Mouse (Mus musculus): Measurements from ENCODE around the gene Trmt10c.

Trmt10c gene

DNA sequence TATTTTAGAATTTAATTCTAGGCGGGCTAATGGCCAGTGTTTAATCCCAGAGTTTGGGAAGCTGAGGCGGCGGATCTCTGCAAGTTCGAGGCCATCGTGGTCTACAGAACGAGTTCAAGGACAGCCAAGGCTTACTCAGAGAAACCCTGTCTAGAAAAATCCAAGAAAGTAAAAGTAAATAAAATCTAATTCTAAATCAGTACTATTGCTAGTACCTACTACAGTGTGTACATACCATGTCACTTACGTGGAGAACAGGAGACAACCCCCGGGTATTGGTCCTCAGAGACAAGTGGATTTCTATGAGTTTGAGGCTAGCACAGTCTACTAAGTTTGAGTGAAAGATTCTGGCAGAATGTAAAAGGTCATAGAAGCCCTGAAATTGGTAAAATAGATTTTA, 471 bp upstream of the Trmt10c start:
- DNase-seq (ENCODE audit: low spot score), result no peak

DNA sequence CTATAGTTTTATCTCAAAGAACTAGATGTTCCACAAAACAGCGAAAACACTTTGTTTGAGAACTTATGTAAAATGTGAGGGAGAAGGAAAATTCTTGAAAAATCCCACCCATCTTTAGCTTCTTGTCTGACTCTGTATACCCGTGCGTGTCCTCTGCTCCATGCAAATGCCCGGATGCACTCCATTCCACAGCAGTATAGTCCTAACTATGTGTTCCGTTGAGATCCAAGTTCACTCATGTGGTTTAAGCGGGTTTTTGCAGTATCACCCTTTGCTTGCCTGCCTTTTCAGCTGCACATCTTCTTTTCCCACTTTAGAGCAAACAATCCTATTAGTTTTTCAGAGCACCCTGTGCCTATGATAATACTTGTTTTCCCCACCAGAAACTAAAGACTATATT, 1.1 kb downstream of the Trmt10c start:
- no peak for DNase-seq (ENCODE audit: low spot score)

DNA sequence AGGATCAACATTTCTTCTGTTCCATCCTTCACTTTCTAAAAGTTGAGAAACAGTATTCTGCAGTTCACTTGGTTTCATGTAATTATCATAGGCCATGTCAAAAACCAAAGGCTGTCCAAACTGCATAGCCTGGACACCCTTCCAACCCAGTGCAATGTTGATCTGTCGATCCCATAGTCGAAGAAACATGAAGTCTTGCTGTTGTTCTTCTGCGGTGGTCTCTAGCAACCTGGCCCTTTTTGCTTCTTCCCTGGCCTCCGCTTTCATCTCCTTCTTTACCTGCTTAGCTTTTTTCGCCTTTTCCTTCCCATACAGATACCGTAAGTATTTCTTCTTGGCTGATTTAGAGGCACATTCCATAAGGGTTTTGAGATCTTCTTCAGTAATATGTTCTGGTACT, 3.1 kb downstream of the Trmt10c start:
- no peak for DNase-seq (ENCODE audit: low spot score)

DNA sequence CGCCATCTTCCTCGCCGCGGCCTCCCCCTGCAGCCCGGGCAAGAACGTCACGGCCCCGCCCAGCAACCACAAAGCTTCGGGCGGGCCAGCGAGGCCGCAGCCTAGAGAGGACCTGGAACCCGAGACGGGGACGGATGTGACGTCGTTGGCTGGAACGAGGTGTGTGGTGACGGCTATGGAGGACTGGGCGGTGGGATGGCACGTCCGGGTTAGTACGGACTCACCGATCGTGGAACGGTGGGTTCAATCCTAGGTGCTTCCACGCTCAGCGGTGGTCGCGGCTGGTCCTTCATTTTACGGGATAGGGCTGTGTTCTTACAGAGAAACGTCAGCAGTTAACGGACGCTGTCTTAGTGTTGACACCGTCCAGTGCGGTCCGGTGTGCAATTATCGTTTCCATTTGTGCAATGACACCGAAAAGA, 7.9 kb downstream of the Trmt10c start, which contains the start of gene Pcnp:
TSS of gene Pcnp (minus strand) at position 79 of the 422 bp plus-strand sequence.
- DNase-seq (ENCODE audit: low spot score), result peak; percentile 97

DNA sequence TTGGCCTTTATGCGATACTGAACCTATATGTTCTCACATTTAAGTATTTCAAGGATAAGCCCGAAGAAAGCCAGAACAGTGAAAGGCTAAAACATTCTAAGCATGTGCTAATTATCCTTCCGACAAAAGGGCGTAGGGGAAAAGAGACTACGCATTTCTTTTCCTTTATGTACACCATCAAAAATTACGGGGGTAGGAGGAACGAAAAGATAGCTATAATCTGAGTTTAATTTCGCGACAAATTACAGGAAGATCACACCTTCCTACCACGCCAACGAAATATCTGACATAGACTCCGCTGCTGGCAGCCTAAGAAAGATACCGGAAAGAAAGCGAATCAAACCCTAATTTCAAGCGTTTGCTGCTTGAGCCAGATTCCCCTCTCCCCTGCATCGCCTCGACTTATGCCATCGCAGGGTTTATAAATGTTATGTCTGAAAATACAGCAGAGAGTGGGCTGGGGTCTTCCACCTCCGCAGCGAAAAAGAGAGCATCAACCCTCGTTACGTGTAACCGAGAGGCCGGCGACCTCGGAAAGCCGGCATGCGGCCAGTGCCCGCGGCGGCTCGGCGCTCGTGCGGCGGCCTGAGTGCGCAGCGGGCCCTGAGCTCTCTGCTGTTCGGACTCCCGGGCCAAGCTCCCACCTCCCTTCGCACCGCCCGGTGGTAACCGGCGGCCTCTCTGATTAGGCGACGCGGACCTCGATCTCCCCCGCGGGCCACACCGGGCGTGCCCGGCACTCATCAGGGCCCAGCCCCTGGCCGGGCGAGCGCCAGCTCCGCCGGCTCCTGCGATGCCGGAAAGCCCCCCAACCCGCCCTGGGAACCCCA, 8.7 kb downstream of the Trmt10c start:
- DNase-seq (ENCODE audit: low spot score), result no peak

DNA sequence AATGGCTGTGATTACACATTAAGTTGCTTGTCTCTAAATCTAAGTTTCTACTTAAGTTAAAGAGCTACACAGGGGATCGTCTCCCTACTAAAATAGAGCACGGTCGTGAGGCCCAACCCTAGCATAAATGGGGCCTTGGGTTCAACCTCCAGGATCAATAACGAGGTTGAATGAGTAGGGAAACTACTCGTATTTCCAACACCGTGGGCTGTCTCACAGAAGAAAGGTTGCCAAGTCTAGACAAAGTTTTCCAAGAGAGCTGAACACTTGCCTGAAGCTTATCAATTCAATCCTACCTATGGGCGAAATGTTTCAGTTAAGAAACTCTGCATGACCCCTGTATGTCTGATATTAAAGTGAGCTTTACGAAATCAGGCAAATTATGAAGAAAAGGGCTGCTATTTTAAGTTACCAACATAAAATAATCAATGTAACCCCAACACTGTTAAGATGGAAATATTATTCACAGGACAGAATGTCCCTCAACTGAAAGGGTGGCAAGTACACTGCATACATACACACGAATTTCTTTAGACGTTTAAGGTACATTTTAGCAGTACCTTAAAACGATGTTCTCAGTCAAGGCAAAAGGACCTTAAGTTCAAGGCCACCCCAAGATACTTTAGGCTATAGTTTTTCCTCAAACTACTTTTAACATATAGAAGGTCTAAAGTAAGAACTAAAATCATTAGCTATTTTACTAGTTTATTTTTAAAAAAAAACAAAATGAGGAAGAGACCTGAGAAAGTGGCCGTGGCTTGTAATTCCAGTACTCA, 9.6 kb downstream of the Trmt10c start:
- DNase-seq (ENCODE audit: low spot score), result no peak

DNA sequence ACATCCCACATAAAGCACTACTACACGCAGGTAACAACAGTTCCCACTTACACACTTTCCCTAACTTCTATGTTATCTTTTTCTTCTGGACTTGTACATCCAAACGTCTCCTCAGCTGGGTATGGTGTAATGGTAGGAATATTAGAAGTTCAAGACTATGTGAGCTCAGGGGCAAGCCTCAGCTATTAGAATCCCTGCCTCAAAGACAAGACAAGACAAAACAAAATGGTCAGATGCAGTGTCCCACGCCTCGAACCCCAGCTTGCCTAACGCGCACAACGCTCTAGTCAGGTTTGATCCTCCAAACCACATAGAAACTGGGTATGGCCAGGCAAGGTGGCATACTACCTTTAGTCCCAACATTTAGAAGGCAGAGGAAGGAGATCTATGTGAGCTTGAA, 18.0 kb downstream of the Trmt10c start:
- DNase-seq (ENCODE audit: low spot score), result no peak

DNA sequence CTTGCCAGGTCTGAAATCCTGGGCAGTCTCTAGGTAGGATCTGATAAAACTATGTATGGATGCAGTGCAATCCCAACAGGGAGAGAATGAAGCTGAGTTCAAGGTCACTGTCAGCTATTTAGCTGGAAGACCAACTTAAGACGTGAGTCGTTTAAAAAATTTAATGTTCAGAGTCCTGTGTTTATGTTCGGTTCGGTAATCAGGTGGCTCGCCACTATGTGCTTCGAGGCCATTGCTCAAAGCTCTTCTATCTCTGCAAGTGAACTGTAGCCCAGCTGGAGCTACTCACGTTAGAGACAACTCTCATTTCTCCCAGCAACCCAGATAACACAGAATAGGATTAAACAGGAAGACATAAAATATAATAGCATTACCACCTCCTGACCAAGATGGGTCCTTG, 23.5 kb downstream of the Trmt10c start:
- DNase-seq (ENCODE audit: low spot score), result no peak

DNA sequence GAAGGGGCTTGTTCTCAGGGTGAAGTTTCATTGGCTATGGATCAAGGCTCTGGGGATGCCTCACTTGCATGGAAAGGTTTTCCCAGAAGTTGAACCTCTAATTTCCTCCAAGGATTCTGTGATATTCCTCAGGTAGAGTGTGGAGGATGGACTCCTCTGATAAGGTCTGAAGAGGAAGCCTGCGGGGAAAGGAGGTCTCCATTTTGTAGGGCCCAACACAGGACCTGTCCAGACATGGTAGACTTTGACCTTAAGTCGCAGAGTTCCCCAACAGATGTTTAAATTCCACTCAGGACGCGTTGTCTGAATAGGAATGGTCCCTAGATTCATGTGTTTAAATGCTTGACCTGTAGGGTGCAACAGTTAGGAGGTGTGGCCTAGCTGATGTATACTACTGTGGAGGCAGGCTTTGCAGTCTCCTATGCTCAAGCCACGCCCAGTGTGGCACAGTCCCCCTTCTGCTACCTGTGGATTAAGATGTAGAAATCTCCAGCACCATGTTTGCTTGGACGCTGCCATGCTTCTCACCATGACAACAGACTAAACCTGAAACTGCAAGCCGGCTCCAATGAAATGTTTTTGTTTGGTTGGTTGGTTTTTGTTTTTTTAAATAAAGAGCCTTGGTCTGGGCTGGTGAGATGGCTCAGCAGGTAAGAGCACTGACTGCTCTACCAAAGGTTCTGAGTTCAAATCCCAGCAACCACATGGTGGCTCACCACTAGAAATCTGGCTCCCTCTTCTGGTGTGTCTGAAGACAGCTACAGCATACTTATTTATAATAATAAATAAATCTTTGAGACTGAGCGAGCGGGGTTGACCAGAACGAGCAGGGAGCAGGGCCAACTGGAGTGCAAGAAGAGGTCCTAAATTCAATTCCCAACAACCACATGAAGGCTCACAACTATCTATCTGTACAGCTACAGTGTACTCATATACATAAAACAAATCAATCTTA, 24.6 kb downstream of the Trmt10c start:
- DNase-seq (ENCODE audit: low spot score), result no peak

DNA sequence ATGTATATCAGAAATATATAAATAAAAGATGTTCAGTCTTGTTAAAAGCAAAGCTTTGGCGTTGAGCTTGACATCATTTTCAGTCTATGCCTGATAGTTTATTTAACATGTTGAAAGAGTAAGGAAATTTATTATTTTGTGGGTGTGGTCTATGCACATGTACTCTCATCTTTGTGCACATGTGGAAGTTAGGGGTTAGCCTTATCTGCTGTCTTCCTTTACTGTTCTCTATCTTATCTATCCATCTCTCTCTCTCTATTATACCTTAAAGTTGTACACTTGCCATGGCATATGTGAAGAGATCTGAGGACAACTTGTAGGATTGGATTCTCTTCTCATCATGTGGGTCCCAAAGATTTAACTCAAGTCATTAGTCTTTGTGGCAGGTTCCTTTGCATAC, 28.8 kb downstream of the Trmt10c start:
- no peak for DNase-seq (ENCODE audit: low spot score)

DNA sequence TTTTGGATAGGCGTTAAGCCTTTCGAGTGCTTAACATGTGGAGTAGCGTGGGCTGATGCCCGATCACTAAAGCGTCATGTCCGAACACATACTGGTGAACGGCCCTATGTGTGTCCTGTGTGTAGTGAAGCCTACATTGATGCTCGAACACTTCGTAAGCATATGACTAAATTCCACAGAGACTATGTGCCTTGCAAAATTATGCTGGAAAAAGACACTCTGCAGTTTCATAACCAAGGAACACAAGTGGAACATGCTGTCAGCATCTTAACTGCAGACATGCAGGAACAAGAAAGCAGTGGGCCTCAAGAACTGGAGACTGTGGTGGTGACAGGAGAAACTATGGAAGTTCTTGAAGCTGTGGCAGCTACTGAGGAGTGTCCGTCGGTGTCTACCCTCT, 30.8 kb downstream of the Trmt10c start:
- DNase-seq (ENCODE audit: low spot score), result no peak

DNA sequence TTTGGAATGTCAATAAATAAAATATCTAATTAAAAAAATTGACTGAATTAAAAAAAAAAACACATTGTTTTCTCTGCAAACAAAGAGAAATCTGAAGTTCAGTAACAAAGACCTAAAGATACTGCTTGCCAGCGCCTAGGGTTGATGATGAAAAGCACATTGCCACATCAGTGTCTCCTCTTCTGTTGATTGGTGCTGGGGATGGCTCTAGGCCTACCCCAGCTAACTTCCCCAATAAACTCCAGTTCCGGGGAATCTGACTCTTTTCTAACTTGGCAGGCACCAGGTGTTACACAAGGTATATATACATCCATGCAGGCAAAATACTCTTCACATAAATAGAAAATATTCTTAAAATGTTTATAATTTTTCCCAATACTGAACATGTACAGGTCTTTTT, 43.4 kb downstream of the Trmt10c start:
- DNase-seq (ENCODE audit: low spot score), result no peak

DNA sequence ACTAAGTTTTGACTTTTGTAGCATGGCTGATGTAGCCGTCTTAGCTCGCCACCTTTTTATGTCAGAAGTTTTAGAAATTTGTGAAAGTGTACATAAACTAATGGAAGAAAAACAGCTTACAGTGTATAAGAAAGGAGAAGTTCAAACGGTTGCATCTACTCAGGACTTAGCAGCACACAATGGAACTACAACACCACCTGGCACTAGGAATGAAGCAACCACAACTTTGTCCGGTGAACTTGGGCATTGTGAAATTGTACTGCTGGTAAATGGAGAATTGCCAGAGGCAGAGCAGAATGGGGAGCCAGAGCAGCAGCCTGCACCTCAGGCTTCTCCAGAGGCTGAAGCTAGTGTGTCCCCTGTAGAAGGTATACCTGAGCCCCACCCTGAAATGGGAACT, 47.3 kb downstream of the Trmt10c start:
- no peak for DNase-seq (ENCODE audit: low spot score)

DNA sequence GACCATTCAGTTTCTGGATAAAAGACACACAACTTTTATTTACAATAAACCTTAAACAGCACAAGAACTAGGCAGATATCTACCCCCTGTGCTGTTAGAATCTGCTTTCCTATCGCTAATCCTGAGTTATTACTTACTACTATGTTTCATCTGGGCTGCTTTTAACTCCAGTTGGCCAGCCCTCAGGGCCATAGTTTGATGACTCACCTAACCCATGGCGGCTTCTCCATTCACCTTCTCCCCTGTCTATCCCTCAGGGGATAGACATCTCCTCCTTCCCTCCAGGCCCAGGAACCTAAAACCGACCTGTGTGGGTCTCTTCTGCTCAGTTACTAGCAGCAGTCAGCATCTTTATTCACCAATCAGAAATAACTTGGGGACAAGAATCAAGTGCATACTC, 51.6 kb downstream of the Trmt10c start:
- DNase-seq (ENCODE audit: low spot score), result no peak
